In the genomic region with DNA sequence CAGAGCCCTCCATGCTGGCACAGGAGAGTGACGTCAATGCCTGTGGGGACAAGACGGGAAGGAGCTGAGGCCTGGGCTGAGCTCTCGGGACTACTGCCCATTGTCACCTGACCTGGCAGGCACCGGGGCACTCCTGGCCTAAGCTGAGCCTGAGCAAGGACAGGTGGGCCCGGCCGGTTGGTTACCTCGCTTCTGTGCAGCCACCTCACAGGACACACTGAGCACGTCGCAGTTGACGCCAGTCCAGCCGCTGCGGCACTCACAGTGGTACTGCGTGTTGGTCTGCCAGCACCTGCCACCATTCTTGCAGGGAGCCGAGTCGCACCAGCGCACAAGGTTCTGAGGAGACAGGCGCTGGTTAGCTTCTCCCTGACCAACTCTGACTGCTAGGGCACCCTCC, we compare ENCODE assay signal across 21 mouse cellular contexts. TPM values are rescaled to one million over a fixed set of nuclear protein-coding genes. Genes with fewer than 3 reads are reported as not detected.
DNase-seq lines count a peak whose midpoint lies in the region; ATAC-seq and TF ChIP-seq lines count a peak whose summit lies in the region.
"Had no signal": no experiment of that assay in that cellular context is flagged by ENCODE, and none has a peak within 500 bp of the region (broad histone marks: within the 10 kb centered on the region; RNA-seq: fewer than 3 reads in every experiment).

No protein-coding gene starts in this region.

- H3K4me3 ChIP-seq in forebrain, embryonic 13.5 days, result no peak overlapping the region
- no peak overlapping the region for H3K4me3 ChIP-seq in forebrain, postnatal 0 days (ENCODE audit: low read depth, low read length)
- peak overlapping the region; percentile 50 for H3K4me3 ChIP-seq in megakaryocyte, embryonic 14.5 days (replicated peaks)
- H3K4me3 ChIP-seq: embryonic facial prominence, embryonic 12.5 days; forebrain, embryonic 12.5 days; hindbrain, embryonic 10.5 days; hindbrain, embryonic 15.5 days had no signal

- no peak for TF ChIP-seq CTCF in forebrain, postnatal 0 days (IDR thresholded peaks at IDR 0.05; ENCODE audit: low read depth)

- 0 out of 2 replicates have a peak overlapping the region, but pooled peaks have one; percentile 6 for H3K27ac ChIP-seq in forebrain, embryonic 13.5 days
- H3K27ac ChIP-seq in forebrain, postnatal 0 days (ENCODE audit: low read depth, low read length), result no peak overlapping the region
- H3K27ac ChIP-seq: embryonic facial prominence, embryonic 12.5 days; forebrain, embryonic 12.5 days; hindbrain, embryonic 10.5 days; hindbrain, embryonic 15.5 days had no signal

- H3K4me1 ChIP-seq in forebrain, embryonic 13.5 days, result peaks cover 20% of the 10 kb centered on the region
- no peaks in the 10 kb centered on the region for H3K4me1 ChIP-seq in forebrain, postnatal 0 days (ENCODE audit: insufficient read depth)
- peaks cover 31% of the 10 kb centered on the region for H3K4me1 ChIP-seq in megakaryocyte, embryonic 14.5 days

- peak; percentile 59 to 61 for DNase-seq in cerebellum, postnatal 10 days
- DNase-seq in cerebellum, adult 9-11 months, result no peak
- no peak for DNase-seq in forebrain, postnatal 0 days
- no peak for DNase-seq in right cerebral cortex, postnatal 10 days (ENCODE audit: low spot score in 2 of 2)
- DNase-seq: adrenal gland, postnatal 14 days; embryo, embryonic 11 days; gastrocnemius, postnatal 10 days; heart, adult 18-20 months; kidney, adult 18-20 months had no signal

- H3K36me3 ChIP-seq in forebrain, embryonic 13.5 days (ENCODE audit: poor library complexity, severe bottlenecking), result peaks cover 100% of the 10 kb centered on the region
- H3K36me3 ChIP-seq in forebrain, postnatal 0 days (ENCODE audit: insufficient read depth), result peaks cover 16% of the 10 kb centered on the region
- H3K36me3 ChIP-seq in megakaryocyte, embryonic 14.5 days (replicated peaks; ENCODE audit: low read length), result peaks cover 85% of the 10 kb centered on the region
- H3K36me3 ChIP-seq: hindbrain, embryonic 15.5 days had no signal

- H3K27me3 ChIP-seq in forebrain, embryonic 13.5 days, result no peaks in the 10 kb centered on the region
- no peaks in the 10 kb centered on the region for H3K27me3 ChIP-seq in forebrain, postnatal 0 days (ENCODE audit: insufficient read depth, low read length)
- H3K27me3 ChIP-seq in megakaryocyte, embryonic 14.5 days (replicated peaks), result peaks cover 85% of the 10 kb centered on the region
- H3K27me3 ChIP-seq: CH12.LX; embryonic facial prominence, embryonic 12.5 days; forebrain, embryonic 12.5 days; hindbrain, embryonic 15.5 days; Patski had no signal

- no peak overlapping the region for H3K4me2 ChIP-seq in forebrain, embryonic 13.5 days
- H3K4me2 ChIP-seq in forebrain, postnatal 0 days (ENCODE audit: low read depth), result no peak overlapping the region
- H3K4me2 ChIP-seq: embryonic facial prominence, embryonic 12.5 days; forebrain, embryonic 12.5 days; heart, embryonic 11.5 days; hindbrain, embryonic 15.5 days had no signal

- ATAC-seq in forebrain, embryonic 13.5 days, result no peak
- no peak for ATAC-seq in forebrain, postnatal 0 days
- ATAC-seq in megakaryocyte, adult 5-6 weeks (ENCODE audit: poor library complexity, severe bottlenecking), result no peak
- ATAC-seq: activated CD4-positive, CD25-positive, alpha-beta regulatory T cell, adult 4 months; inflammation-experienced regulatory T-cells, adult 6 months; Patski had no signal

- H3K9me3 ChIP-seq in forebrain, embryonic 13.5 days (replicated peaks), result no peaks in the 10 kb centered on the region
- no peaks in the 10 kb centered on the region for H3K9me3 ChIP-seq in forebrain, postnatal 0 days (ENCODE audit: low read length)
- H3K9me3 ChIP-seq in megakaryocyte, embryonic 14.5 days, result no peaks in the 10 kb centered on the region
- H3K9me3 ChIP-seq: embryonic facial prominence, embryonic 12.5 days; forebrain, embryonic 12.5 days; hindbrain, embryonic 10.5 days; hindbrain, embryonic 15.5 days had no signal

- WGBS in forebrain, embryonic 13.5 days, result 92% methylated on average over 17 of the region's 17 CpGs
- WGBS in forebrain, postnatal 0 days, result 87% methylated on average over 17 of the region's 17 CpGs

- no peak overlapping the region for H3K9ac ChIP-seq in forebrain, embryonic 13.5 days
- no peak overlapping the region for H3K9ac ChIP-seq in forebrain, postnatal 0 days
- H3K9ac ChIP-seq: embryonic facial prominence, embryonic 12.5 days; forebrain, embryonic 12.5 days; hindbrain, embryonic 15.5 days had no signal

RNA-seq across cellular contexts. Expression of a gene that starts 26.0 kb away (rescaled TPM):
- polyA plus RNA-seq in forebrain, embryonic 13.5 days (2015; fragmentation: Nextera tagmentation; extraction: Ambion mirVana), result 16.9 and 22.5 TPM in 2 replicates
- total RNA-seq in forebrain, postnatal 0 days (2014; rRNA removed), result 52.6 and 65.6 TPM in 2 replicates
- polyA plus RNA-seq in forebrain, postnatal 0 days (2015; fragmentation: Nextera tagmentation; extraction: Ambion mirVana), result 9.0 and 10.9 TPM in 2 replicates
- 7.6 and 26.1 TPM in 2 replicates for polyA plus RNA-seq in megakaryocyte, embryonic 14.5 days (2012; ENCODE audit: insufficient read depth, low replicate concordance)
- total RNA-seq in megakaryocyte, adult 5-6 weeks (2015), result 41.6 and 43.9 TPM in 2 replicates
- 31.1 and 34.6 TPM in 2 replicates for total RNA-seq in megakaryocyte, adult 5-6 weeks (2017)

RNA-seq across cellular contexts. Expression of a gene that starts 45.5 kb away (rescaled TPM):
- polyA plus RNA-seq in forebrain, embryonic 13.5 days (2015; fragmentation: Nextera tagmentation; extraction: Ambion mirVana), result 28.1 and 32.8 TPM in 2 replicates
- total RNA-seq in forebrain, postnatal 0 days (2014; rRNA removed), result 23.8 and 38.7 TPM in 2 replicates
- 5.0 and 6.8 TPM in 2 replicates for polyA plus RNA-seq in forebrain, postnatal 0 days (2015; fragmentation: Nextera tagmentation; extraction: Ambion mirVana)
- 1.2 and 4.2 TPM in 2 replicates for polyA plus RNA-seq in megakaryocyte, embryonic 14.5 days (2012; ENCODE audit: insufficient read depth, low replicate concordance)
- total RNA-seq in megakaryocyte, adult 5-6 weeks (2015), result 37.6 and 43.0 TPM in 2 replicates
- 22.3 and 48.3 TPM in 2 replicates for total RNA-seq in megakaryocyte, adult 5-6 weeks (2017)

Comparison
In these comparisons a context has a peak if more than half of its experiments do, and no peak if none do; other contexts are left out.
1. DNase-seq: peak in cerebellum, postnatal 10 days (2 of 2); none in cerebellum, adult 9-11 months (single experiment), forebrain, postnatal 0 days (single experiment) and right cerebral cortex, postnatal 10 days (0 of 2).